Mouse (Mus musculus): ENCODE data around the gene Cldn2.

- TF ChIP-seq EP300 (IDR thresholded peaks at IDR 0.05; ENCODE audit: insufficient read depth, low read depth, low read length) (no peak), CTCF (IDR thresholded peaks at IDR 0.05) (no peak)
Measured at GRCm38 (mm10) chrX:139783045-139783422, 17.6 kb upstream of the Cldn2 start.
